Mouse (Mus musculus) megakaryocyte-erythroid progenitor cell, adult 5-6 weeks (primary cell): ENCODE measurements around the gene Cx3cr1. TPM values are rescaled to one million over a fixed set of nuclear protein-coding genes. Genes with fewer than 3 reads are reported as not detected.
"Not testable (repeated sequence)": the region's sequence is repeated elsewhere in the genome, so short reads cannot be mapped to it uniquely, and the experiment has no call there.

Experiments used
- ATAC-seq: replicated peaks from 2 replicates; pipeline ENCODE4 v1.8.0; 2016; ENCODE audit warnings: mild to moderate bottlenecking, inconsistent platforms; ENCODE audit not compliant: severe bottlenecking, poor library complexity, low FRiP score, low TSS enrichment
- total RNA-seq, 2 experiments: library from RNA; stranded (forward) in 1 of 2; stranded (reverse) in 1 of 2; fragments of 200-1000, 215-1000 nt in 1 of 2; fragments of >200 nt in 1 of 2; fragmentation: Nextera tagmentation in 1 of 2; gene quantifications; 2 replicates each; pipeline ENCODE4 v1.2.3; 2014 to 2017

Cx3cr1 gene
- total RNA-seq, 2 experiments from 2014 or later: 2.1 TPM; not detected in 1

GRCm38 (mm10) chr9:120034375-120034774 is 35.3 kb downstream of the Cx3cr1 start:
- ATAC-seq: no peak

- no peak for ATAC-seq
These were observed 37.0 kb downstream of the Cx3cr1 start for GRCm38 (mm10) chr9:120032710-120033109.

GRCm38 (mm10) chr9:120030421-120030820 is 39.3 kb downstream of the Cx3cr1 start:
- ATAC-seq: 0 out of 2 replicates have a peak, but pooled peaks have one; percentile 48

- no peak for ATAC-seq
These were observed 39.8 kb downstream of the Cx3cr1 start for GRCm38 (mm10) chr9:120029880-120030279.

GRCm38 (mm10) chr9:120027401-120028151 is 42.1 kb downstream of the Cx3cr1 start:
- peak; percentile 83 for ATAC-seq

GRCm38 (mm10) chr9:120024625-120025024 is 45.1 kb downstream of the Cx3cr1 start:
- ATAC-seq: no peak

- no peak for ATAC-seq
These were observed 45.5 kb downstream of the Cx3cr1 start for GRCm38 (mm10) chr9:120024171-120024570.

GRCm38 (mm10) chr9:120023086-120023811 is 46.4 kb downstream of the Cx3cr1 start, which contains the start of gene Xirp1:
Gene Xirp1 (minus strand): TSS chr9:120023598.
- no peak for ATAC-seq

GRCm38 (mm10) chr9:120021164-120021563 is 48.5 kb downstream of the Cx3cr1 start:
- no peak for ATAC-seq

GRCm38 (mm10) chr9:120020285-120020890 is 49.3 kb downstream of the Cx3cr1 start:
- ATAC-seq: no peak

GRCm38 (mm10) chr9:120016956-120017355 is 52.7 kb downstream of the Cx3cr1 start:
- no peak for ATAC-seq

GRCm38 (mm10) chr9:120014828-120015227 is 54.9 kb downstream of the Cx3cr1 start:
- no peak for ATAC-seq

GRCm38 (mm10) chr9:120013251-120013820 is 56.3 kb downstream of the Cx3cr1 start:
- no peak for ATAC-seq

GRCm38 (mm10) chr9:120012781-120013180 is 56.9 kb downstream of the Cx3cr1 start:
- ATAC-seq: no peak

GRCm38 (mm10) chr9:120012161-120012560 is 57.5 kb downstream of the Cx3cr1 start:
- not testable (repeated sequence) for ATAC-seq

- peak; percentile 31; the same call in 1 of the 2 replicates for ATAC-seq
These were observed 58.1 kb downstream of the Cx3cr1 start for GRCm38 (mm10) chr9:120011533-120011932.

- peak; percentile 87 for ATAC-seq
These were observed 58.7 kb downstream of the Cx3cr1 start for GRCm38 (mm10) chr9:120010781-120011511.

- ATAC-seq: no peak
These were observed 59.8 kb downstream of the Cx3cr1 start for GRCm38 (mm10) chr9:120009871-120010270.

- ATAC-seq: no peak
These were observed 60.3 kb downstream of the Cx3cr1 start for GRCm38 (mm10) chr9:120009226-120009841.
